ENCODE assay signal across 8 mouse cellular contexts in the genomic region with DNA sequence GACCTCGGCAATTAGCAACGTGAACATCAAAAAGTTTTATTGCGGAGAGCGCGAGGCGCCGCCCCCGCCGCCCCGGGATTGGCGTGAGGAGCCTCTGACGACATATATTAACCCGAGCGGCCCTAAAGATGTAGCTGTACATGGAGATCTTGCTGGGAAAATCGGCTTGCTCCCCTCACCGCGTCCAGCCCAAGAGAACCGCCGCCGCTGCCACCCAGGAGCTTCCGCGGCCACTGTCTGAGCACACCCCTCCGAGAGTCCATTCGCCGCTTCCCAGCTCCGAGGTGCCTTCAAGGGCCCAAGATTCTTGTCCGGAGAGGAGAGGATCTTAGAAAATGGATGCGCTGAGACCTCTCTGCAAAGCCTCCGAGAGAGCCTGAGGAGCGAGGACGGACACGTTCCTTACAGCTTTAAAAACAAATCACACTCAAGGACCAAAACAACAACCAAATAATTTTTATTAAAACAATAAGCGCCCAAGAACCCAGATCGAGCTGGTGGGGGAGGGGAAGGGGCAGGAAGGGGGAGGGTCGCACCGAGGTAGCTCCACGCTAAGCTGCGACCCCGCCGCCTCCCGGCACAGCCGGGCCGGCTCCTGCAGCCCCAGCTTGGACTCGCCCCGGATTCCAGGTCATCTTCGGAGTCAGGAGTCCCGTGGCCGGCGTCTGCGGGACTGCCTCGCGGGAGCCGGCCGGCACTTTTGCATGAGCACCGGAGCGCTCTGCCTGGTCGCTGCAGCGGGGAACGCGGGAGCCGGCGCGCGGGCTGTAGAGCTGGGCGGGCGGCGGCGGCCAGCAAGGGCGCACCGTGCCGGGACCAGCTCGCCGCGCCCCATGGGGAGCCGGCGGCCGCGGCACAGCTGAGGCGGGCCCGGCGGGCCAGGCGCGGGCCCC. TPM values are rescaled to one million over a fixed set of nuclear protein-coding genes. Genes with fewer than 3 reads are reported as not detected.
A peak's percentile ranks its signal among the peaks of the same experiment; 100 is the strongest.
DNase-seq lines count a peak whose midpoint lies in the region; ATAC-seq lines count a peak whose summit lies in the region.

A gene (plus strand): TSS at position 133 of the 893 bp plus-strand sequence.

- no peaks in the 10 kb centered on the region for H3K36me3 ChIP-seq in forebrain, embryonic 15.5 days
- H3K36me3 ChIP-seq in hindbrain, embryonic 14.5 days (replicated peaks; ENCODE audit: control insufficient read depth, insufficient read depth), result no peaks in the 10 kb centered on the region
- H3K36me3 ChIP-seq in midbrain, embryonic 13.5 days, result no peaks in the 10 kb centered on the region

- no peak for DNase-seq in urinary bladder, adult 2 months (ENCODE audit: low spot score)
- no peak for DNase-seq in urinary bladder, postnatal 10 days (ENCODE audit: low spot score)
- DNase-seq in hindbrain, embryonic 14.5 days (ENCODE audit: low spot score), result no peak
- DNase-seq in c-Kit-positive CD71-positive TER-119-positive erythroid progenitor cells, embryonic 14.5 days (ENCODE audit: low spot score), result no peak
- no peak for DNase-seq in cerebellum, adult 9-11 months
- DNase-seq in lung, postnatal 10 days, result no peak

- peak; percentile 75 for ATAC-seq in forebrain, embryonic 15.5 days (replicated peaks)
- peak; percentile 52 for ATAC-seq in hindbrain, embryonic 14.5 days (ENCODE audit: low FRiP score)
- ATAC-seq in midbrain, embryonic 13.5 days, result peak; percentile 72

- H3K4me2 ChIP-seq in forebrain, embryonic 15.5 days (replicated peaks), result peak within 1 kb of the TSS; percentile 44
- H3K4me2 ChIP-seq in hindbrain, embryonic 14.5 days (replicated peaks), result peak within 1 kb of the TSS; percentile 43
- peak within 1 kb of the TSS; percentile 58 for H3K4me2 ChIP-seq in midbrain, embryonic 13.5 days (replicated peaks)

- H3K9me3 ChIP-seq in forebrain, embryonic 15.5 days, result no peaks in the 10 kb centered on the region
- no peaks in the 10 kb centered on the region for H3K9me3 ChIP-seq in hindbrain, embryonic 14.5 days (ENCODE audit: control insufficient read depth, low read length)
- H3K9me3 ChIP-seq in midbrain, embryonic 13.5 days, result no peaks in the 10 kb centered on the region

- no peak within 1 kb of the TSS for H3K9ac ChIP-seq in forebrain, embryonic 15.5 days (replicated peaks)
- no peak within 1 kb of the TSS for H3K9ac ChIP-seq in hindbrain, embryonic 14.5 days
- H3K9ac ChIP-seq in midbrain, embryonic 13.5 days (replicated peaks), result peak within 1 kb of the TSS; percentile 36; the same call in 1 of the 2 replicates

- peak within 1 kb of the TSS; percentile 27 for H3K4me3 ChIP-seq in forebrain, embryonic 15.5 days
- H3K4me3 ChIP-seq in hindbrain, embryonic 14.5 days (replicated peaks; ENCODE audit: low read length), result peak within 1 kb of the TSS; percentile 25
- H3K4me3 ChIP-seq in midbrain, embryonic 13.5 days (replicated peaks), result peak within 1 kb of the TSS; percentile 37

- H3K27ac ChIP-seq in forebrain, embryonic 15.5 days (replicated peaks), result no peak within 1 kb of the TSS
- H3K27ac ChIP-seq in hindbrain, embryonic 14.5 days, result no peak within 1 kb of the TSS
- H3K27ac ChIP-seq in midbrain, embryonic 13.5 days, result no peak within 1 kb of the TSS

- H3K4me1 ChIP-seq in forebrain, embryonic 15.5 days, result peaks cover 18% of the 10 kb centered on the region
- peaks cover 10% of the 10 kb centered on the region; the same call in 1 of the 2 replicates for H3K4me1 ChIP-seq in hindbrain, embryonic 14.5 days (replicated peaks; ENCODE audit: control insufficient read depth, insufficient read depth, low read length)
- peaks cover 15% of the 10 kb centered on the region for H3K4me1 ChIP-seq in midbrain, embryonic 13.5 days (replicated peaks)

- WGBS in forebrain, embryonic 15.5 days, result under 1% methylated on average over 67 of the region's 83 CpGs
- WGBS in hindbrain, embryonic 14.5 days, result under 1% methylated on average over 61 of the region's 83 CpGs
- WGBS in midbrain, embryonic 13.5 days, result under 1% methylated on average over 72 of the region's 83 CpGs

- peaks cover 87% of the 10 kb centered on the region for H3K27me3 ChIP-seq in forebrain, embryonic 15.5 days
- peaks cover 94% of the 10 kb centered on the region for H3K27me3 ChIP-seq in hindbrain, embryonic 14.5 days (ENCODE audit: control insufficient read depth, insufficient read depth, low read length)
- H3K27me3 ChIP-seq in midbrain, embryonic 13.5 days, result peaks cover 96% of the 10 kb centered on the region

RNA-seq across cellular contexts. Expression of the gene that starts here (rescaled TPM):
- 32.1 and 34.9 TPM in 2 replicates for polyA plus RNA-seq in urinary bladder, adult 2 months (2012; rRNA removed)
- not detected in 2 replicates for polyA plus RNA-seq in forebrain, embryonic 15.5 days (2015; fragmentation: Nextera tagmentation; extraction: Ambion mirVana)
- polyA plus RNA-seq in hindbrain, embryonic 14.5 days (2014; fragmentation: Nextera tagmentation; extraction: Ambion mirVana), result not detected in 2 replicates
- not detected in 2 replicates for polyA plus RNA-seq in midbrain, embryonic 13.5 days (2015; fragmentation: Nextera tagmentation; extraction: Ambion mirVana)

Comparison
In these comparisons a context has a peak if more than half of its experiments do, and no peak if none do; other contexts are left out.
1. RNA of the gene that starts here (polyA plus RNA-seq): 32.1 to 34.9 TPM in urinary bladder, adult 2 months; not detected in forebrain, embryonic 15.5 days, not detected in hindbrain, embryonic 14.5 days and not detected in midbrain, embryonic 13.5 days; every median in the first group is over 10 times any median in the second.
2. Peak in ATAC-seq, H3K4me3 ChIP-seq and H3K4me2 ChIP-seq in forebrain, embryonic 15.5 days; RNA of the gene not detected or under 1 TPM.
3. Peak in ATAC-seq, H3K4me3 ChIP-seq and H3K4me2 ChIP-seq in hindbrain, embryonic 14.5 days; RNA of the gene not detected or under 1 TPM.
4. Peak in ATAC-seq, H3K4me3 ChIP-seq, H3K9ac ChIP-seq and H3K4me2 ChIP-seq in midbrain, embryonic 13.5 days; RNA of the gene not detected or under 1 TPM.
5. Peak in every context shown above with its lines, with median percentiles within 50 percentile points of each other: ATAC-seq, H3K4me2 ChIP-seq and H3K4me3 ChIP-seq.